Mouse (Mus musculus): ENCODE measurements around the gene Btbd2. TPM values are rescaled to one million over a fixed set of nuclear protein-coding genes. Genes with fewer than 3 reads are reported as not detected.

Btbd2 gene
- polyA plus RNA-seq, 1 experiment from 2014 or later: 78.3 TPM

GRCm38 (mm10) chr10:80668614-80669013 lies 11.7 kb upstream of the Btbd2 start:
- WGBS: 89% methylated on average over 11 of the region's 11 CpGs
- peaks cover 5% of the 10 kb centered on the region; the same call in 1 of the 2 replicates for H3K4me1 ChIP-seq (replicated peaks; ENCODE audit: control insufficient read depth, insufficient read depth, low read length)

GRCm38 (mm10) chr10:80666837-80667412 lies 10.1 kb upstream of the Btbd2 start:
- Histone ChIP-seq H3K9ac (ENCODE audit: low read length) (no peak overlapping the region), H3K4me1 (replicated peaks; ENCODE audit: control insufficient read depth, insufficient read depth, low read length) (peaks cover 2% of the 10 kb centered on the region; the same call in 1 of the 2 replicates), H3K9me3 (ENCODE audit: control insufficient read depth, low read length) (no peaks in the 10 kb centered on the region), H3K27ac (ENCODE audit: low read depth, low read length) (no peak overlapping the region), H3K36me3 (ENCODE audit: control insufficient read depth, insufficient read depth, low read length) (peaks cover 18% of the 10 kb centered on the region), H3K27me3 (ENCODE audit: control insufficient read depth, insufficient read depth, low read length) (no peaks in the 10 kb centered on the region), H3K4me3 (ENCODE audit: low read depth, low read length) (no peak overlapping the region), H3K4me2 (ENCODE audit: low read depth, low read length, severe bottlenecking) (no peak overlapping the region)
- no peak for ATAC-seq (replicated peaks; ENCODE audit: low FRiP score)
- DNase-seq (ENCODE audit: low spot score): no peak
- WGBS: 92% methylated on average over 19 of the region's 19 CpGs

More at GRCm38 (mm10) chr10:80668614-80669013, 11.7 kb upstream of the Btbd2 start:
- Histone ChIP-seq H3K27ac (ENCODE audit: low read depth, low read length) (no peak overlapping the region), H3K4me2 (ENCODE audit: low read depth, low read length, severe bottlenecking) (no peak overlapping the region), H3K9ac (ENCODE audit: low read length) (no peak overlapping the region), H3K36me3 (ENCODE audit: control insufficient read depth, insufficient read depth, low read length) (peaks cover 18% of the 10 kb centered on the region), H3K9me3 (ENCODE audit: control insufficient read depth, low read length) (no peaks in the 10 kb centered on the region), H3K27me3 (ENCODE audit: control insufficient read depth, insufficient read depth, low read length) (no peaks in the 10 kb centered on the region), H3K4me3 (ENCODE audit: low read depth, low read length) (no peak overlapping the region)
- ATAC-seq (replicated peaks; ENCODE audit: low FRiP score): no peak
- no peak for DNase-seq (ENCODE audit: low spot score)

- ATAC-seq (replicated peaks; ENCODE audit: low FRiP score): no peak
- no peaks in the 10 kb centered on the region for H3K27me3 ChIP-seq (ENCODE audit: control insufficient read depth, insufficient read depth, low read length)
- no peaks in the 10 kb centered on the region for H3K9me3 ChIP-seq (ENCODE audit: control insufficient read depth, low read length)
- WGBS: 80% methylated on average over 10 of the region's 10 CpGs
- no peak overlapping the region for H3K4me2 ChIP-seq (ENCODE audit: low read depth, low read length, severe bottlenecking)
- H3K4me3 ChIP-seq (ENCODE audit: low read depth, low read length): no peak overlapping the region
- H3K9ac ChIP-seq (ENCODE audit: low read length): no peak overlapping the region
- DNase-seq (ENCODE audit: low spot score): no peak
- H3K27ac ChIP-seq (ENCODE audit: low read depth, low read length): no peak overlapping the region
- H3K36me3 ChIP-seq (ENCODE audit: control insufficient read depth, insufficient read depth, low read length): peaks cover 14% of the 10 kb centered on the region
- H3K4me1 ChIP-seq (replicated peaks; ENCODE audit: control insufficient read depth, insufficient read depth, low read length): peaks cover 2% of the 10 kb centered on the region; the same call in 1 of the 2 replicates
These were observed 9.3 kb upstream of the Btbd2 start for GRCm38 (mm10) chr10:80665981-80666733.

GRCm38 (mm10) chr10:80665459-80665858 lies 8.6 kb upstream of the Btbd2 start:
- DNase-seq (ENCODE audit: low spot score): no peak
- no peak overlapping the region for H3K4me2 ChIP-seq (ENCODE audit: low read depth, low read length, severe bottlenecking)
- no peaks in the 10 kb centered on the region for H3K9me3 ChIP-seq (ENCODE audit: control insufficient read depth, low read length)
- no peak overlapping the region for H3K9ac ChIP-seq (ENCODE audit: low read length)
- H3K4me3 ChIP-seq (ENCODE audit: low read depth, low read length): no peak overlapping the region
- no peak overlapping the region for H3K27ac ChIP-seq (ENCODE audit: low read depth, low read length)
- peaks cover 2% of the 10 kb centered on the region; the same call in 1 of the 2 replicates for H3K4me1 ChIP-seq (replicated peaks; ENCODE audit: control insufficient read depth, insufficient read depth, low read length)
- H3K36me3 ChIP-seq (ENCODE audit: control insufficient read depth, insufficient read depth, low read length): peaks cover 14% of the 10 kb centered on the region
- ATAC-seq (replicated peaks; ENCODE audit: low FRiP score): no peak
- 71% methylated on average over 4 of the region's 4 CpGs for WGBS
- no peaks in the 10 kb centered on the region for H3K27me3 ChIP-seq (ENCODE audit: control insufficient read depth, insufficient read depth, low read length)

- no peak overlapping the region for H3K4me2 ChIP-seq (ENCODE audit: low read depth, low read length, severe bottlenecking)
- H3K27ac ChIP-seq (ENCODE audit: low read depth, low read length): no peak overlapping the region
- ATAC-seq (replicated peaks; ENCODE audit: low FRiP score) (no peak; the same call in 1 of the 2 replicates), DNase-seq (ENCODE audit: low spot score) (no peak)
- H3K36me3 ChIP-seq (ENCODE audit: control insufficient read depth, insufficient read depth, low read length): peaks cover 14% of the 10 kb centered on the region
- no peak overlapping the region for H3K4me3 ChIP-seq (ENCODE audit: low read depth, low read length)
- no peaks in the 10 kb centered on the region for H3K9me3 ChIP-seq (ENCODE audit: control insufficient read depth, low read length)
- 20% methylated on average over 10 of the region's 10 CpGs for WGBS
- H3K4me1 ChIP-seq (replicated peaks; ENCODE audit: control insufficient read depth, insufficient read depth, low read length): peaks cover 2% of the 10 kb centered on the region; the same call in 1 of the 2 replicates
- no peak overlapping the region for H3K9ac ChIP-seq (ENCODE audit: low read length)
- H3K27me3 ChIP-seq (ENCODE audit: control insufficient read depth, insufficient read depth, low read length): no peaks in the 10 kb centered on the region
These were observed 8.1 kb upstream of the Btbd2 start for GRCm38 (mm10) chr10:80665016-80665380.

GRCm38 (mm10) chr10:80664197-80665015 lies 7.5 kb upstream of the Btbd2 start:
- ATAC-seq (replicated peaks; ENCODE audit: low FRiP score): no peak; the same call in 1 of the 2 replicates
- Histone ChIP-seq H3K9me3 (ENCODE audit: control insufficient read depth, low read length) (no peaks in the 10 kb centered on the region), H3K36me3 (ENCODE audit: control insufficient read depth, insufficient read depth, low read length) (peaks cover 9% of the 10 kb centered on the region), H3K4me2 (ENCODE audit: low read depth, low read length, severe bottlenecking) (no peak overlapping the region), H3K4me3 (ENCODE audit: low read depth, low read length) (no peak overlapping the region), H3K4me1 (replicated peaks; ENCODE audit: control insufficient read depth, insufficient read depth, low read length) (peaks cover 2% of the 10 kb centered on the region; the same call in 1 of the 2 replicates), H3K9ac (ENCODE audit: low read length) (no peak overlapping the region), H3K27ac (ENCODE audit: low read depth, low read length) (peak overlapping the region; percentile 2; the same call in 1 of the 2 replicates), H3K27me3 (ENCODE audit: control insufficient read depth, insufficient read depth, low read length) (no peaks in the 10 kb centered on the region)
- 57% methylated on average over 16 of the region's 16 CpGs for WGBS
- no peak for DNase-seq (ENCODE audit: low spot score)

GRCm38 (mm10) chr10:80663485-80664196 lies 6.8 kb upstream of the Btbd2 start:
- Histone ChIP-seq H3K36me3 (ENCODE audit: control insufficient read depth, insufficient read depth, low read length) (peaks cover 4% of the 10 kb centered on the region), H3K9me3 (ENCODE audit: control insufficient read depth, low read length) (no peaks in the 10 kb centered on the region), H3K4me1 (replicated peaks; ENCODE audit: control insufficient read depth, insufficient read depth, low read length) (peaks cover 2% of the 10 kb centered on the region; the same call in 1 of the 2 replicates), H3K27ac (ENCODE audit: low read depth, low read length) (0 out of 2 replicates have a peak overlapping the region, but pooled peaks have one; percentile 12), H3K9ac (ENCODE audit: low read length) (no peak overlapping the region), H3K4me3 (ENCODE audit: low read depth, low read length) (no peak overlapping the region), H3K4me2 (ENCODE audit: low read depth, low read length, severe bottlenecking) (no peak overlapping the region), H3K27me3 (ENCODE audit: control insufficient read depth, insufficient read depth, low read length) (no peaks in the 10 kb centered on the region)
- 65% methylated on average over 5 of the region's 5 CpGs for WGBS
- no peak for DNase-seq (ENCODE audit: low spot score)
- ATAC-seq (replicated peaks; ENCODE audit: low FRiP score): no peak

- Histone ChIP-seq H3K4me2 (ENCODE audit: low read depth, low read length, severe bottlenecking) (no peak overlapping the region), H3K9me3 (ENCODE audit: control insufficient read depth, low read length) (no peaks in the 10 kb centered on the region), H3K27ac (ENCODE audit: low read depth, low read length) (no peak overlapping the region), H3K36me3 (ENCODE audit: control insufficient read depth, insufficient read depth, low read length) (peaks cover under 1% of the 10 kb centered on the region), H3K9ac (ENCODE audit: low read length) (no peak overlapping the region), H3K27me3 (ENCODE audit: control insufficient read depth, insufficient read depth, low read length) (no peaks in the 10 kb centered on the region), H3K4me1 (replicated peaks; ENCODE audit: control insufficient read depth, insufficient read depth, low read length) (peaks cover 2% of the 10 kb centered on the region; the same call in 1 of the 2 replicates), H3K4me3 (ENCODE audit: low read depth, low read length) (no peak overlapping the region)
- DNase-seq (ENCODE audit: low spot score) (peak; percentile 76), ATAC-seq (replicated peaks; ENCODE audit: low FRiP score) (no peak)
- WGBS: 40% methylated on average over 5 of the region's 5 CpGs
These were observed 4.3 kb upstream of the Btbd2 start for GRCm38 (mm10) chr10:80661149-80661548.

Data from forebrain, embryonic 11.5 days (tissue).